Mouse (Mus musculus) hindbrain, embryonic 10.5 days (tissue): ENCODE measurements at regions not wholly inside any gene's neighbourhood (a gene's known extent, or its start where the extent isn't known, plus 50 kb on each side); places are given as distances from the start of the nearest gene placed in this dataset.
"Not testable (repeated sequence)": the region's sequence is repeated elsewhere in the genome, so short reads cannot be mapped to it uniquely, and the experiment has no call there.

ENCODE experiments used
- DNase-seq: peaks from one replicate; pipeline ENCODE4 v3.0.0-alpha.2; 2017; ENCODE audit warnings: low spot score
- H3K27ac ChIP-seq: fragments of 300-500 bp; sonication (generic); 2 replicates; pipeline ENCODE4 v1.5.1; 2016; ENCODE audit warnings: mild to moderate bottlenecking, moderate library complexity
- H3K27me3 ChIP-seq: fragments of 300-500 bp; sonication (generic); 2 replicates; pipeline ENCODE4 v1.6.1; 2016; ENCODE audit warnings: mild to moderate bottlenecking; ENCODE audit not compliant: poor library complexity, insufficient read depth, severe bottlenecking
- H3K36me3 ChIP-seq: fragments of 300-500 bp; sonication (generic); 2 replicates; pipeline ENCODE4 v1.6.1; 2016; ENCODE audit warnings: mild to moderate bottlenecking, moderate library complexity
- H3K4me1 ChIP-seq: fragments of 300-500 bp; sonication (generic); replicated peaks from 2 replicates; pipeline ENCODE4 v1.6.1; 2016; ENCODE audit warnings: mild to moderate bottlenecking
- H3K4me3 ChIP-seq: fragments of 300-500 bp; sonication (generic); 2 replicates; pipeline ENCODE4 v1.5.1; 2016; ENCODE audit warnings: mild to moderate bottlenecking, moderate library complexity
- H3K9me3 ChIP-seq: fragments of 300-500 bp; sonication (generic); 2 replicates; pipeline ENCODE4 v1.6.1; 2016; ENCODE audit warnings: mild to moderate bottlenecking, moderate library complexity
- WGBS: fragments of 180-500 bp; shearing (Covaris S2); methylation state at CpG from one replicate; pipeline ENCODE4 v1.1.7; 2016; 5-methylcytosine and 5-hydroxymethylcytosine counted together

DNA sequence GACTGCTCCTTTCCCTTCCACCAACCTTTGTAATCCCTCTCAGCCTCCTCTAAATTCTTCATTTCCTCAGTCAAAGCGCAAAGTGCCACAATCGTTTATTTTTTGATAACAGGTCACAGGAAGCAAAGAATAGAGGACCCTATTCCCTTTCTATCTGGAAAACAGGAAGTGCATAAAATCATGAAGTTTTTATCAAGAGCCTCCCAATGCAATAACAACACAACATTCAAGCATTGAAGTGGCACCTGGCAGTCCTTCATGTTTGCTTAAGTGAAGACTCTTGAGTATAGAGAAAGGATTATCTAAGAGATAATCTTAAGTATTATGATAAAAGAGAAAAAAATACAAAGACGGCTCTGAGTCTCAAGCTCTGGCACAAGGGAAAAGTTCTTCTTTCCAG is 111.9 kb downstream of the Ibtk start:
- Histone ChIP-seq H3K36me3 (no peaks in the 10 kb centered on the region), H3K4me3 (no peak overlapping the region), H3K9me3 (peaks cover 2% of the 10 kb centered on the region; the same call in 1 of the 2 replicates), H3K4me1 (no peaks in the 10 kb centered on the region), H3K27ac (no peak overlapping the region), H3K27me3 (no peaks in the 10 kb centered on the region)
- no peak for DNase-seq
- WGBS = 86% methylated on average over 3 of the region's 3 CpGs

- H3K4me3 ChIP-seq = no peak overlapping the region
- H3K4me1 ChIP-seq = no peaks in the 10 kb centered on the region
- no peak overlapping the region for H3K27ac ChIP-seq
- no peaks in the 10 kb centered on the region for H3K27me3 ChIP-seq
- WGBS = 70% methylated on average over 3 of the region's 3 CpGs
- no peak for DNase-seq
- H3K9me3 ChIP-seq = peaks cover 2% of the 10 kb centered on the region; the same call in 1 of the 2 replicates
- H3K36me3 ChIP-seq = no peaks in the 10 kb centered on the region
Observed at GRCm38 (mm10) chr9:85636131-85636447, 113.0 kb downstream of the Ibtk start.

GRCm38 (mm10) chr9:85635438-85636130 is 113.5 kb downstream of the Ibtk start:
- Histone ChIP-seq H3K27ac (no peak overlapping the region), H3K4me1 (no peaks in the 10 kb centered on the region), H3K9me3 (peaks cover 2% of the 10 kb centered on the region; the same call in 1 of the 2 replicates), H3K4me3 (no peak overlapping the region), H3K27me3 (no peaks in the 10 kb centered on the region), H3K36me3 (no peaks in the 10 kb centered on the region)
- DNase-seq = no peak
- WGBS = 91% methylated on average over 12 of the region's 12 CpGs

- not testable (repeated sequence) for H3K36me3 ChIP-seq, DNase-seq, H3K9me3 ChIP-seq, H3K4me1 ChIP-seq, H3K27me3 ChIP-seq, H3K4me3 ChIP-seq, H3K27ac ChIP-seq
- 84% methylated on average over 3 of the region's 3 CpGs for whole genome bisulfite sequencing
Observed at GRCm38 (mm10) chr9:85634786-85635185, 114.3 kb downstream of the Ibtk start.

DNA sequence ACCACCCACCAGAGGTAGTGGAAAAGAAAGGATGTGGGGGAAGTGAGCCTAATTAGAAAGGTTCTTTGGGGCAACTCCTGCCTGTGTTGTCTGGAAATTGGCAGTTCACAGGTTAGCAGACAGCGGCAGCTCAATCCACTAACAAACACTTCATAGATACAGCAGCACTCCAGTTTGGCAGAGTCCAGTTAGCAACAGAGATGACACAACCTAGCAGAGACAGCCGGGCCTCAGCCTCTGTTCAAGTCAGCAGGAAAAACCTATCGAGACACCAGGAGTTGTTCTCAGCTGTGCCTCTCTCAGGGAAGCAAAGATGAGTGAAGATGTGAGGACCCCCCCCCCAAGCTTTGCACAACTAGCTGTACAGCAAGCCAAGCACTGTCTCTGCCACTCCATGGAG is 131.2 kb downstream of the Ibtk start:
- Histone ChIP-seq H3K27me3 (no peaks in the 10 kb centered on the region), H3K27ac (no peak overlapping the region), H3K4me1 (no peaks in the 10 kb centered on the region), H3K4me3 (no peak overlapping the region), H3K36me3 (no peaks in the 10 kb centered on the region), H3K9me3 (no peaks in the 10 kb centered on the region)
- WGBS = 83% methylated on average over 3 of the region's 3 CpGs
- DNase-seq = no peak

DNA sequence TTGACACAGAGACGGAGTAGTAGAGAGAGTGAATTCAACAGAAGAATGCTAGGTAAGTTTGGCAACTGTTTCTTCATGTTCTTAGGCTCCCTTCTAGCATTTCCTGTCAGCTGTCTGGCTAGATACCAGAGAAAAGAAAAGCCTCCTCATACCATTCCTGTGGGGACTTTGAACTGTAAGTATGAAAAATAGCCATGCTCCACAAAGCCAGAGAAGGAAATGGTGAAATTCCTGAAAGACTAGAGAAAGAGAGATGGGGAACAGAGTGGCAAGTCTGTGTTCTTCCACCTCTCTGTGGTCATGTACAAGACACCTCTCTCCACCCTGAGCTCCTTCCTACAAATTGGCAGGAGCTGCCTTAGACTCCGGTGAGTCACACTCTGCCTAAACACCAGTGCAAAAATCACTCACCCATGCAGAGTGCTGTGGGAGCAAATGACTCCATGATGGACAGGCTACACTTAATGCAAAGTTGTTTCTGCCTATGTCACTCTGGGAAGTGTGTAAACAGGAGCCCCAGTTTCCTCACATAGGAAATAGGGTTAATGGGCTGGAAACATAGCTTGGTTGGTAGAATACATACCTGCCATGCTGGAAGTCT is 131.9 kb downstream of the Ibtk start:
- H3K9me3 ChIP-seq = no peaks in the 10 kb centered on the region
- no peak overlapping the region for H3K4me3 ChIP-seq
- no peaks in the 10 kb centered on the region for H3K4me1 ChIP-seq
- no peaks in the 10 kb centered on the region for H3K27me3 ChIP-seq
- H3K27ac ChIP-seq = no peak overlapping the region
- no peaks in the 10 kb centered on the region for H3K36me3 ChIP-seq
- WGBS = 90% methylated on average over 2 of the region's 2 CpGs
- DNase-seq = no peak

DNA sequence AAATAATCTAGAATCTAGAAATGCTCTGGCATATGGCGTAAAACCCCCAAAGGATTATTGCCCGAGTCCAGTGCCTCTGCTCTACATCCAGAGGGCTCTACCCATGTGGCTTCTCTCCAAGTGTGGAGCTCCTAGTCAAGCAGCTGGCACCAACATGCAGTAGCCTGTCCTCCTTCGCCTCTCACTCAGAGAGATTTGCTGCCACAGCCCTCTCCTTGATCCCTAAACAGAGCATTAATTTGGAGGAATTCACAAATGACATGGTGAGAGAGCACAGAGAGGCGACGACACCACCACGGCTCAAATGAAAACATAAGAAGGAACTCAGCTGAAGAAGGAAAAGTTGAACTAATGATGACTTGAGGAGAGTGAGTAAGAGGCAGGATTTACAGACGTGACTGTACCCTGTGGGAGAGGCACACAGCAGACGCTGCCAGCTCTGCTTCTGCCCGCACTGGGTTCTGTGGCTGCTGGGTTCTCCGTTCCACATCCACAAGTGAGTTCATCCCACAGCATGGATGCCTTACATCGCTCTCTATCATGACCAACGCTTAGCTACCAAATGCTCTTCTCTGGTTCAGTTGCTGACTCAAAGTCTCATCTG is 132.8 kb downstream of the Ibtk start:
- WGBS = 88% methylated on average over 12 of the region's 12 CpGs
- no peaks in the 10 kb centered on the region for H3K9me3 ChIP-seq
- H3K27ac ChIP-seq = no peak overlapping the region
- H3K4me1 ChIP-seq = no peaks in the 10 kb centered on the region
- H3K27me3 ChIP-seq = no peaks in the 10 kb centered on the region
- no peaks in the 10 kb centered on the region for H3K36me3 ChIP-seq
- no peak for DNase-seq
- no peak overlapping the region for H3K4me3 ChIP-seq

DNA sequence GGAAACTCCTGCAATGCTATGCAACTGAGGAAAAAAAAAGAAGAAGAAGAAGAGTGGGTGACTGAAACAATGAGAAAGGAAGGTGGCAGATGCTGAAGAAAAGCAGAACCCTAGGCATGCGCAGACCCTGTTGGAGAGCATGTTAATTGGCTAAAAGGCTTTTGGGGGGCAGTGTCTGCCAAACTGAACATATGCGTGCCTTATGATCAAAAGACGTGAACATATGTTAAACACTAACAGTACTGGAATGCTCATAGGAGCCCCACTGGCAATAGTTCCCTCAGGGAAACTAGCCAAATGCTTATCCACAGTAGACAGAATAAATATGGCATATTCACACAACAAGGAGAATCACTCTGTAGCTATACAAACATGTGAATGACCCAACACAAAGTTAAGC is 140.0 kb downstream of the Ibtk start:
- no peak overlapping the region for H3K4me3 ChIP-seq
- H3K4me1 ChIP-seq = no peaks in the 10 kb centered on the region
- no peak overlapping the region for H3K27ac ChIP-seq
- H3K9me3 ChIP-seq = no peaks in the 10 kb centered on the region
- 82% methylated on average over 3 of the region's 3 CpGs for WGBS
- no peak for DNase-seq
- H3K36me3 ChIP-seq = no peaks in the 10 kb centered on the region
- no peaks in the 10 kb centered on the region for H3K27me3 ChIP-seq

DNA sequence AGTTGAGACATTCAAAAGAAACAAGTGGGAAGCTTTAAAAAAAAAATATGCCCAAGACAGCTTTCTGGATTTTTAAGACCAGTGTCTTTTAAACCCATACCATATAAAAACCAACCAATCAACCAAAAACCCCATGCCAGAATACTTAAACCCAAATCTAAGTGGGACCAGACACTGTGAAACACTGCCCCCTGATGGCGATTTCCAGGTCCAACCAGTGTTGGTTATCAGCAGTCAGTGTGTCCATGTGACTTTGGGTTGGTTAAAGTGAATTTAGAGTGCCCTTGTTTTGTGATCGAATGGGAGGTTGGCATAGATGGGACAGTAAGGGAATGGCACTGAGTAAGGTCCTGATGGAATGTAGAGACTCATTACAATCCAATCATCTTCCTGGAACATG is 152.2 kb downstream of the Ibtk start:
- Histone ChIP-seq H3K4me1 (no peaks in the 10 kb centered on the region), H3K27me3 (no peaks in the 10 kb centered on the region), H3K36me3 (no peaks in the 10 kb centered on the region), H3K4me3 (no peak overlapping the region), H3K27ac (no peak overlapping the region), H3K9me3 (no peaks in the 10 kb centered on the region)
- 37% methylated on average over 2 of the region's 2 CpGs for WGBS
- no peak for DNase-seq

GRCm38 (mm10) chr9:85593867-85594266 is 155.3 kb downstream of the Ibtk start:
- Histone ChIP-seq H3K27ac (no peak overlapping the region), H3K4me1 (no peaks in the 10 kb centered on the region), H3K9me3 (no peaks in the 10 kb centered on the region), H3K27me3 (no peaks in the 10 kb centered on the region), H3K4me3 (no peak overlapping the region), H3K36me3 (no peaks in the 10 kb centered on the region)
- DNase-seq = no peak
- 80% methylated on average over 4 of the region's 4 CpGs for WGBS

DNA sequence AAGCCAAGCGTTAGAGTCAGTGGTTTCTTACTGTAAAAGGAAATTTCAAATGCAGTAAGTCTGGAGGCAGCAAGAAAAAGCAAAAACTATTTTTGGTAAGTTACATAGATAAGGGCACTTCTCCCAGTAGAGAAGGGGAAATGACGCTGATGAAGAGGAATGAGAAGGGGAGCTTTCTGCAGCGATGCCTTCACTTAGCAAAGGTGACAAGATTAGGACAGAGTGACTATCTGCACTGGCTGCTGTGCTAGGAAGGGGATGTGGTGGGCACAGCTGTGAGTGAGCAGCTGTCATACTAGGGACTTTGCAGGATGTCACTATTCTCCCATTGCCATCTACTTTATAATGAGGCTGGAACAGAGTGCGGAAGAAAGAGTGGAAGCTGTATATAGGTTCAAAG is 156.5 kb downstream of the Ibtk start:
- Histone ChIP-seq H3K27ac (no peak overlapping the region), H3K9me3 (no peaks in the 10 kb centered on the region), H3K27me3 (no peaks in the 10 kb centered on the region), H3K4me1 (no peaks in the 10 kb centered on the region), H3K4me3 (no peak overlapping the region), H3K36me3 (no peaks in the 10 kb centered on the region)
- DNase-seq = no peak
- 88% methylated on average over 4 of the region's 4 CpGs for WGBS

- no peaks in the 10 kb centered on the region for H3K27me3 ChIP-seq
- no peak overlapping the region for H3K27ac ChIP-seq
- no peak overlapping the region for H3K4me3 ChIP-seq
- no peaks in the 10 kb centered on the region for H3K36me3 ChIP-seq
- no peak for DNase-seq
- no peaks in the 10 kb centered on the region for H3K4me1 ChIP-seq
- WGBS = 91% methylated on average over 3 of the region's 3 CpGs
- H3K9me3 ChIP-seq = no peaks in the 10 kb centered on the region
Observed at GRCm38 (mm10) chr9:85589210-85589609, 159.9 kb downstream of the Ibtk start.

- H3K36me3 ChIP-seq = no peaks in the 10 kb centered on the region
- no peaks in the 10 kb centered on the region for H3K4me1 ChIP-seq
- WGBS = 39% methylated on average over 2 of the region's 2 CpGs
- no peak overlapping the region for H3K27ac ChIP-seq
- no peak overlapping the region for H3K4me3 ChIP-seq
- no peaks in the 10 kb centered on the region for H3K9me3 ChIP-seq
- H3K27me3 ChIP-seq = no peaks in the 10 kb centered on the region
- DNase-seq = peak; percentile 29
Observed at GRCm38 (mm10) chr9:85588077-85588476, 161.1 kb downstream of the Ibtk start.
